Mouse (Mus musculus): ENCODE data around the gene Pvalb. TPM values are rescaled to one million over a fixed set of nuclear protein-coding genes. Genes with fewer than 3 reads are reported as not detected.

The Pvalb gene
- total and polyA plus RNA-seq, 3 experiments = not detected

DNA sequence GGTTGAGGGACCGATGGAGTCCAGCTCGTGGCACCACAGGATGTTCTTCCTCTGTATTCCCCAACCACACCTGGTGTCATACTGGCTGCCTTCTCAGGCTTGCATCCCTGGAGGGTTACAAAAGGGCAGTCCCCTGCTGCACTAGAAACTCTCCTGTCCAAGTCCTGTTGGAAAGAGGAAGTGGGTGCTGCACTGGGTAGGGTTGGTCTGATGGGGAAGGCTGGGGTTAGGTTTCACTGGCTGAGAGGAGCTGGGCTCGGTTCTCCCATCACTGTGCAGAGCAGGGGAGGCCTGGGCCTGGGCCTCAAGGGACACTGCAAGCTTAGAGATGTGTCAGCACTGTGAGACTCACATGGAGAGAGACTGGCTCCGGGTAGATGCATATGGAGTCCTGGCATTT is 4.0 kb upstream of the Pvalb start:
- Histone ChIP-seq H3K27ac (ENCODE audit: control insufficient read depth, low read depth, low read length) (no peak overlapping the region), H3K4me1 (ENCODE audit: control insufficient read depth in 1 of 2, insufficient read depth in 2 of 2, low read length in 2 of 2) (no peaks in the 10 kb centered on the region), H3K79me2 (ENCODE audit: control insufficient read depth, insufficient read depth, low read length, poor library complexity) (no peaks in the 10 kb centered on the region), H3K27me3 (ENCODE audit: control insufficient read depth in 1 of 2, insufficient read depth in 2 of 2, low read length in 2 of 2) (peaks cover 0 to 1% of the 10 kb centered on the region in 2 experiments; a peak in 1 of 4 replicates), H3K9ac (ENCODE audit: control insufficient read depth, low read depth, low read length, poor library complexity, severe bottlenecking) (no peak overlapping the region), H3K36me3 (ENCODE audit: control insufficient read depth in 1 of 2, insufficient read depth in 2 of 2, low read length in 2 of 2) (no peaks in the 10 kb centered on the region), H3K9me3 (replicated peaks; ENCODE audit: insufficient read depth, low read length) (no peaks in the 10 kb centered on the region), H3K4me3 (ENCODE audit: control insufficient read depth in 1 of 2, insufficient read depth in 1 of 2, low read depth in 2 of 2, low read length in 2 of 2) (no peak overlapping the region)
- DNase-seq (ENCODE audit: low read depth, low spot score) = peak; percentile 11
- TF ChIP-seq CHD2 (IDR thresholded peaks at IDR 0.05; ENCODE audit: low read length) (no peak), NRF1 (IDR thresholded peaks at IDR 0.05; ENCODE audit: insufficient read depth, low read depth, low read length, poor library complexity, severe bottlenecking) (no peak), TAL1 (IDR thresholded peaks at IDR 0.05; ENCODE audit: low read length) (no peak), ZNF384 (IDR thresholded peaks at IDR 0.05; ENCODE audit: low read depth, low read length) (no peak), MAFK (IDR thresholded peaks at IDR 0.05; ENCODE audit: borderline replicate concordance, low read depth, low read length) (no peak), RCOR1 (IDR thresholded peaks at IDR 0.05; ENCODE audit: low read depth, low read length) (no peak), TCF12 (IDR thresholded peaks at IDR 0.05; ENCODE audit: low read depth, low read length) (no peak)

DNA sequence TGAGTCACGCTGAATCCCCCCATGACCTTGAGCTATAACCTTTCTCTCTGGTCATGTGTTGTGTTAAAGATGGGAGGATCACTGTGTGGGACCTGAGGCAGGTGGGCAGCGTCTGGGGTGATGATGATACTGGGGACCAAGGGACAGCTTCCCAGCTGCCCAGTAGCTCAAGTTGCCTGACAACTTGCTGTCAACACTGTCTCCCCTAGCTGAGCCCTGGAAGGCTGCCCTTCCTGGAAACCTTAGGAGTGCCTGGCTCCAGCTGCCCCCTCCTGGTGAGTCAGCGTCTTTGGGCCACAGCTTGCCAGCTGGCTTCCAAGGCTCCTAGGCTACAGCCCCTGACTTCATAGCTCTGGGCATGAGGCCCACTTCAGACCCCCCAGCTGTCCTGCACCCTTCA is 1.0 kb downstream of the Pvalb start:
- H3K9me3 ChIP-seq (replicated peaks; ENCODE audit: insufficient read depth, low read length) = no peaks in the 10 kb centered on the region
- peaks cover 6 to 10% of the 10 kb centered on the region in 2 experiments for H3K27me3 ChIP-seq (ENCODE audit: control insufficient read depth in 1 of 2, insufficient read depth in 2 of 2, low read length in 2 of 2)
- no peak overlapping the region for H3K9ac ChIP-seq (ENCODE audit: control insufficient read depth, low read depth, low read length, poor library complexity, severe bottlenecking)
- no peaks in the 10 kb centered on the region for H3K36me3 ChIP-seq (ENCODE audit: control insufficient read depth in 1 of 2, insufficient read depth in 2 of 2, low read length in 2 of 2)
- no peak overlapping the region for H3K27ac ChIP-seq (ENCODE audit: control insufficient read depth, low read depth, low read length)
- DNase-seq (ENCODE audit: low read depth, low spot score) = no peak
- H3K4me3 ChIP-seq (ENCODE audit: control insufficient read depth in 1 of 2, insufficient read depth in 1 of 2, low read depth in 2 of 2, low read length in 2 of 2) = no peak overlapping the region
- no peak for TF ChIP-seq ZKSCAN1 (IDR thresholded peaks at IDR 0.05; ENCODE audit: low read depth, low read length)
- TF ChIP-seq SMC3 (IDR thresholded peaks at IDR 0.05; ENCODE audit: low read depth, low read length) = 0 out of 2 replicates have a peak, but pooled peaks have one; percentile 10
- TF ChIP-seq CTCF (IDR thresholded peaks at IDR 0.05 in 2 of 3, conservative IDR thresholded peaks at IDR 0.05 in 1 of 3; ENCODE audit: control insufficient read depth in 1 of 3, insufficient read depth in 1 of 3, low read depth in 2 of 3, low read length in 3 of 3, poor library complexity in 1 of 3, severe bottlenecking in 1 of 3) = peak in 2 of 3 experiments; percentile 3 to 24; a peak in 1 of 6 replicates
- H3K79me2 ChIP-seq (ENCODE audit: control insufficient read depth, insufficient read depth, low read length, poor library complexity) = no peaks in the 10 kb centered on the region
- no peaks in the 10 kb centered on the region for H3K4me1 ChIP-seq (ENCODE audit: control insufficient read depth in 1 of 2, insufficient read depth in 2 of 2, low read length in 2 of 2)

DNA sequence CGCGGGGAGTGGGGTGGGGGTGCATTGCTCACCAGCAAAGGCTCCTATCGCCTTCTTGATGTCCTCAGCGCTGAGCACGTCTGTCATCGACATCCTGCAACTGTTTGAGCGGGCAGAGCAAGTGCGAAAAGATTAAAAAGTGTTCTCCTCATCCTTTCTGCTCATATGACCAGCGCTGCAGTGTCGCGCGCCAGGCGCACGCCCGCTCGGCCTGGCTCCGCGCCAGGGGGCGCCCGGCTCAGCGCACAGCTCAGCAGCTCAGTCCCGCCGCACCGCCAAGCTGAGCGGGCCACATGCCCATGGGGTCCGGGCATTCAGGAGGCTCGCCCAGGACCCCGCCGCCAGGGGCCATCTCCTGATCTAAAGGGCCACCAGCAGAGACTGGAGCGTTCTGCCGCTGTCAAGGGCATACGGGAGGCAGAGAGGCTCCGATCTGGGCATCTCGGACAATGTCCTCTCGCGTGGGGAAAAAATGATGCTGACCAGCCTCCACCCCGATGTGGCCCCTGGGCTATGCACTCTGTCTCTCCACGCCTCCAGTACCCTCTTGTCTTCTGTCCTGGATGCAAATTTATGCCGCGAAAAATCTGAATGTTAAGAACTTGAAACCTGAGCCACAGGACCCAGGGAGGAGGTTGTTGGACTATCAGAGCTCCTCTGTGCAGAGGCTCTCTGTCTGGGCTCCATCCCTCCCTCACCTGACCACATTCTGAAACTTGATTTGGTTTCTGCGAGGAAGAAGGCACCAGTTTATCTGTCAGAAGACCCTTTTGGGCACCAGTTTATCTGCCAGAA is 1.9 kb downstream of the Pvalb start:
- H3K4me1 ChIP-seq (ENCODE audit: control insufficient read depth in 1 of 2, insufficient read depth in 2 of 2, low read length in 2 of 2) = no peaks in the 10 kb centered on the region
- DNase-seq (ENCODE audit: low read depth, low spot score) = no peak
- no peaks in the 10 kb centered on the region for H3K79me2 ChIP-seq (ENCODE audit: control insufficient read depth, insufficient read depth, low read length, poor library complexity)
- H3K9ac ChIP-seq (ENCODE audit: control insufficient read depth, low read depth, low read length, poor library complexity, severe bottlenecking) = no peak overlapping the region
- H3K4me3 ChIP-seq (ENCODE audit: control insufficient read depth in 1 of 2, insufficient read depth in 1 of 2, low read depth in 2 of 2, low read length in 2 of 2) = no peak overlapping the region
- H3K27me3 ChIP-seq (ENCODE audit: control insufficient read depth in 1 of 2, insufficient read depth in 2 of 2, low read length in 2 of 2) = peaks cover 6 to 11% of the 10 kb centered on the region in 2 experiments
- no peaks in the 10 kb centered on the region for H3K9me3 ChIP-seq (replicated peaks; ENCODE audit: insufficient read depth, low read length)
- H3K27ac ChIP-seq (ENCODE audit: control insufficient read depth, low read depth, low read length) = no peak overlapping the region
- no peaks in the 10 kb centered on the region for H3K36me3 ChIP-seq (ENCODE audit: control insufficient read depth in 1 of 2, insufficient read depth in 2 of 2, low read length in 2 of 2)
- no peak for TF ChIP-seq TCF12 (IDR thresholded peaks at IDR 0.05; ENCODE audit: low read depth, low read length)
- no peak for TF ChIP-seq UBTF (IDR thresholded peaks at IDR 0.05; ENCODE audit: borderline replicate concordance, insufficient read depth, low read depth, low read length)
- TF ChIP-seq ELF1 (IDR thresholded peaks at IDR 0.05; ENCODE audit: low read depth, low read length) = no peak
- TF ChIP-seq HCFC1 (IDR thresholded peaks at IDR 0.05; ENCODE audit: low read depth, low read length) = no peak
- TF ChIP-seq ZC3H11A (IDR thresholded peaks at IDR 0.05; ENCODE audit: low read depth, low read length) = no peak
- no peak for TF ChIP-seq NELFE (IDR thresholded peaks at IDR 0.05; ENCODE audit: low read depth, low read length)
- no peak for TF ChIP-seq MAZ (IDR thresholded peaks at IDR 0.05; ENCODE audit: low read depth, low read length)
- TF ChIP-seq EP300 (IDR thresholded peaks at IDR 0.05; ENCODE audit: low read depth in 1 of 2, low read length in 2 of 2) = no peak
- no peak for TF ChIP-seq RAD21 (IDR thresholded peaks at IDR 0.05; ENCODE audit: low read depth, low read length)
- no peak for TF ChIP-seq GATA1 (IDR thresholded peaks at IDR 0.05; ENCODE audit: low read depth, low read length)
- no peak for TF ChIP-seq CHD2 (IDR thresholded peaks at IDR 0.05; ENCODE audit: low read length)
- no peak for TF ChIP-seq MYC (IDR thresholded peaks at IDR 0.05; ENCODE audit: low read depth, low read length)
- no peak for TF ChIP-seq GABPA (IDR thresholded peaks at IDR 0.05; ENCODE audit: low read depth, low read length)
- TF ChIP-seq POLR2AphosphoS2 (IDR thresholded peaks at IDR 0.05; ENCODE audit: low read length) = no peak
- TF ChIP-seq KAT2A (conservative IDR thresholded peaks at IDR 0.05; ENCODE audit: low read depth, low read length) = no peak
- TF ChIP-seq MYB (IDR thresholded peaks at IDR 0.05; ENCODE audit: low read depth, low read length) = no peak
- no peak for TF ChIP-seq ETS1 (IDR thresholded peaks at IDR 0.05; ENCODE audit: low read depth, low read length)

All from MEL (cell line).